Mouse (Mus musculus): ENCODE measurements around the gene Degs2.

DNA sequence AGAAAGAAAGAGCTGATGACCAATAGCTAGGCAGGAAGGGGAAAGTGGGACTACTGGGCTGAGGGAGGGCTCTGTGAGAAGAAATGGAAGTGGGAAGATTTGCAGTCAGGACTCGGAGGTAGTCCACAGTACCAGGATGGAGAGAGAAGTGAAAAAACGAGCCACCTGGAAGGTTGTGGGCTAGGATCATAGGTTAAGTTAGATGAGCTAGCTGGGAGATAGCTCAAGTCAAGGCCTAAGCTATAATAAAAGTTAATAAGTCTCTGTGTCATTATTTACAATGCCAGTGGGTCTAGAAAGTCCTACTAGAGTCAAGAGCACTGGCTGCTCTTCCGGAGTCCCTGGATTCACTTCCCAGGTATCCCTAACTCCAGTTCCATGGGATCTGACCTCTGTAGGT is 16.4 kb upstream of the Degs2 start:
- TF ChIP-seq POLR2A (IDR thresholded peaks at IDR 0.05; ENCODE audit: low read depth, low read length) (no peak), CTCF (IDR thresholded peaks at IDR 0.05; ENCODE audit: borderline replicate concordance, insufficient read depth, low read length) (no peak)
